Mouse (Mus musculus) v-Abl transformed pro-B cells (cell line): Measurements from ENCODE around the gene Rhbdf2.
"Not testable (repeated sequence)": the region's sequence is repeated elsewhere in the genome, so short reads cannot be mapped to it uniquely, and the experiment has no call there.

Experiments
- in situ Hi-C, 2 experiments: fragments of 400-800 bp; cut with MboI; formaldehyde crosslinking; loops; one replicate each; pipeline ENCODE4 v1.15.1; 2025; ENCODE audit not compliant: unreplicated experiment in 2 of 2

Rhbdf2 gene

GRCm38 (mm10) chr11:116626299-116627071, at the start of gene Rhbdf2:
Rhbdf2 (minus strand) TSS chr11:116627019.
- in situ Hi-C loops, result loop anchor here (5.0 to 10.0 kb wide), 4 partner anchors 34 to 132 kb away; partner anchors contain the start of gene Prpsap1 (in 1 of the 2)

GRCm38 (mm10) chr11:116676175-116676976, 49.6 kb upstream of the Rhbdf2 start:
- in situ Hi-C loops, result no loop called here

- in situ Hi-C loops, result not testable (repeated sequence)
These were observed 48.6 kb upstream of the Rhbdf2 start for GRCm38 (mm10) chr11:116675429-116675828.

- in situ Hi-C loops, result no loop called here
These were observed 48.0 kb upstream of the Rhbdf2 start for GRCm38 (mm10) chr11:116674616-116675379.

GRCm38 (mm10) chr11:116673410-116673809, 46.6 kb upstream of the Rhbdf2 start:
- in situ Hi-C loops, result no loop called here

GRCm38 (mm10) chr11:116672595-116672994, 45.8 kb upstream of the Rhbdf2 start:
- in situ Hi-C loops, result no loop called here

- in situ Hi-C loops, result no loop called here
These were observed 45.1 kb upstream of the Rhbdf2 start for GRCm38 (mm10) chr11:116671845-116672434.

- in situ Hi-C loops, result no loop called here
These were observed 44.5 kb upstream of the Rhbdf2 start for GRCm38 (mm10) chr11:116671112-116671844.

GRCm38 (mm10) chr11:116670386-116670785, 43.6 kb upstream of the Rhbdf2 start:
- in situ Hi-C loops, result no loop called here

GRCm38 (mm10) chr11:116669787-116670365, 43.1 kb upstream of the Rhbdf2 start:
- in situ Hi-C loops, result no loop called here

GRCm38 (mm10) chr11:116669316-116669715, 42.5 kb upstream of the Rhbdf2 start:
- in situ Hi-C loops, result no loop called here

- in situ Hi-C loops, result no loop called here
These were observed 42.0 kb upstream of the Rhbdf2 start for GRCm38 (mm10) chr11:116668839-116669238.

- in situ Hi-C loops, result no loop called here
These were observed 41.6 kb upstream of the Rhbdf2 start for GRCm38 (mm10) chr11:116668381-116668825.

- in situ Hi-C loops, result no loop called here
These were observed 41.1 kb upstream of the Rhbdf2 start for GRCm38 (mm10) chr11:116667930-116668329.

- in situ Hi-C loops, result not testable (repeated sequence)
These were observed 40.2 kb upstream of the Rhbdf2 start for GRCm38 (mm10) chr11:116667012-116667411.

GRCm38 (mm10) chr11:116666566-116666965, 39.7 kb upstream of the Rhbdf2 start:
- in situ Hi-C loops, result no loop called here

- in situ Hi-C loops, result no loop called here
These were observed 38.5 kb upstream of the Rhbdf2 start for GRCm38 (mm10) chr11:116665289-116665688.

- in situ Hi-C loops, result no loop called here
These were observed 35.1 kb upstream of the Rhbdf2 start for GRCm38 (mm10) chr11:116661948-116662377.

GRCm38 (mm10) chr11:116661291-116661947, 34.6 kb upstream of the Rhbdf2 start:
- in situ Hi-C loops, result no loop called here
